Mouse (Mus musculus): ENCODE measurements around the gene Fcho2. TPM values are rescaled to one million over a fixed set of nuclear protein-coding genes. Genes with fewer than 3 reads are reported as not detected.
"Not testable (repeated sequence)": the region's sequence is repeated elsewhere in the genome, so short reads cannot be mapped to it uniquely, and the experiment has no call there.

The Fcho2 gene
- polyA plus RNA-seq, 1 experiment from 2014 or later = 37.0 TPM

DNA sequence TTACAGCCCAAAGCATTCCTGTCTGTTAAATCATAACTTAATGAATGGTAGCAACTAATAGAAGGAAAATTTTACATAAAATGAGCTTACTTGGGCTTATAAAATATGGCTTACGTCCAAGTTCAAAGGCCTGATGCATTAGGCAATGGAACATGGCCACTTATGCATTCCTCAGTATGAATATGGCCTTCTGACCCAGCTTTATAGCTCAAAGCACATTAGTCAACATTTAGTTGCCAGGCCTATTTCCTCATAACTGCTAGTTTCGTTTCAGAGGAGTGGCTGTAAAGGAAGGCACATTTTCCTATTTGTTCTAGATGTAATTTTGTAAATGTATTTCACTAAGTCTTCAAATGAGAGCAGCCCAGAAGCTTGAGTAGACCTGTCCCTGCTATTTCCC is 3.8 kb upstream of the Fcho2 start:
- in situ Hi-C loops (cut with MboI; ENCODE audit: low pct_unique_long_range_greater_than_20kb) = no loop called here
- CTCF ChIA-PET = interaction anchor here (1.3 kb wide), 2 partner anchors 10 to 89 kb away, joined by 3 to 5 read pairs; no protein-coding TSS in a partner anchor
- no peak for TF ChIP-seq CTCF (IDR thresholded peaks at IDR 0.05)

GRCm38 (mm10) chr13:98818205-98818604 is 3.0 kb upstream of the Fcho2 start:
- DNase-seq (ENCODE audit: low read depth, low spot score) (peak; percentile 73), ATAC-seq (peak; percentile 22)
- ChIA-PET CTCF (no interaction called here), POLR2A (interaction anchor here (0.7 kb wide), 1 partner anchor 10 kb away, joined by 3 read pairs; no protein-coding TSS in a partner anchor)
- TF ChIP-seq CTCF (IDR thresholded peaks at IDR 0.05) = no peak
- H3K27me3 ChIP-seq = no peaks in the 10 kb centered on the region
- in situ Hi-C loops (cut with MboI; ENCODE audit: low pct_unique_long_range_greater_than_20kb) = no loop called here

More for the DNA sequence above, 3.8 kb upstream of the Fcho2 start:
- H3K27me3 ChIP-seq = no peaks in the 10 kb centered on the region
- POLR2A ChIA-PET = interaction anchor here (0.6 kb wide), 1 partner anchor 114 kb away, joined by 3 read pairs; no protein-coding TSS in a partner anchor
- peak; percentile 9 for ATAC-seq
- DNase-seq (ENCODE audit: low read depth, low spot score) = peak; percentile 70

GRCm38 (mm10) chr13:98817766-98818165 is 2.5 kb upstream of the Fcho2 start:
- no peak for ATAC-seq
- no peak for TF ChIP-seq CTCF (IDR thresholded peaks at IDR 0.05)
- ChIA-PET CTCF (no interaction called here), POLR2A (interaction anchor here (0.7 kb wide), 1 partner anchor 9 kb away, joined by 3 read pairs; no protein-coding TSS in a partner anchor)
- in situ Hi-C loops (cut with MboI; ENCODE audit: low pct_unique_long_range_greater_than_20kb) = no loop called here
- DNase-seq (ENCODE audit: low read depth, low spot score) = no peak
- no peaks in the 10 kb centered on the region for H3K27me3 ChIP-seq

DNA sequence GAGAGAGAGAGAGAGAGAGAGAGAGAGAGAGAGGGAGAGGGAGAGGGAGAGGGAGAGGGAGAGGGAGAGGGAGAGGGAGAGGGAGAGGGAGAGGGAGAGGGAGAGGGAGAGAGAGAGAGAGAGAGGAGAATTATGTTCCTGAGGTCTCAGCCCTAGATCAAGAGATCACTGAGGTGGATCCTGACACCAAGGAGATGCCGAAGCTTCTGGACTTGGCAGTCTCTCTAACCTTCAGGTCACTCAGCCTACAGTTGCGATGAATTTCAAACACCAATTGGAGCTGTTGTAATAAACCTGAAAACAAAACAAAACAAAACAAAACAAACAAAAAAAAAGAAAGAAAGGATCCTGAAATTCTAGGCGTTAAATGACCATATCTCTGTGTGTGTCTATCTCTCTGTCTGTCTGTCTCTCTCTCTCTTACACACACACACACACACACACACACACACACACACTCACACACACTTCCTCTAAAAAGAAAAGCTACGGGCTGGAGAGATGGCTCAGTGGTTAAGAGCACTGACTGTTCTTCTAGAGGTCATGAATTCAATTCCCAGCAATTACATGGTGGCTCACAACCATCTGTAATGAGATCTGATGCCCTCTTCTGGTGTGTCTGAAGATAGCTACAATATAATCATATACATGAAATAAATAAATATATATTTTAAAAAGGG is 1.9 kb upstream of the Fcho2 start:
- H3K27me3 ChIP-seq; DNase-seq (ENCODE audit: low read depth, low spot score); POLR2A ChIA-PET; in situ Hi-C loops (cut with MboI; ENCODE audit: low pct_unique_long_range_greater_than_20kb); ATAC-seq; CTCF ChIA-PET: not testable (repeated sequence)

DNA sequence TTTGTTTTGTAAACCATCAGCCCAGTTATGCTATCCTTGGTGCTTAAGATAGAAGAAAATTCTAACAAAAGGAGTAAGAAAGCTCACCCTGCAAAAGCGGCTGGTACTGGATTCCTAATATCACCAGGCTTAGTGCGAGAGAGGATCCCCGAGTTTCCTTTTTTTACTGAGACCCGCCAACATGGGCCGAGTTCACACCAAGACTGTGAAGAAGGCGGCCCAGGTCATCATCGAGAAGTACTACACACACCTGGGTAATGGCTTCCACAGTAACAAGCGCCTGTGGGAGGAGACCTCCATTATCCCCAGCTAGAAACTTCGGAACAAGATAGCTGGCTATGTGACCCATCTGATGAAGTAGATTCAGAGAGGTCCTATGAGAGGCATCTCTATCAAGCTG is 1.3 kb upstream of the Fcho2 start:
- CTCF ChIA-PET = no interaction called here
- in situ Hi-C loops (cut with MboI; ENCODE audit: low pct_unique_long_range_greater_than_20kb) = no loop called here
- DNase-seq (ENCODE audit: low read depth, low spot score) (no peak), ATAC-seq (no peak)
- no peaks in the 10 kb centered on the region for H3K27me3 ChIP-seq
- TF ChIP-seq CTCF (IDR thresholded peaks at IDR 0.05) = no peak
- POLR2A ChIA-PET = no interaction called here

DNA sequence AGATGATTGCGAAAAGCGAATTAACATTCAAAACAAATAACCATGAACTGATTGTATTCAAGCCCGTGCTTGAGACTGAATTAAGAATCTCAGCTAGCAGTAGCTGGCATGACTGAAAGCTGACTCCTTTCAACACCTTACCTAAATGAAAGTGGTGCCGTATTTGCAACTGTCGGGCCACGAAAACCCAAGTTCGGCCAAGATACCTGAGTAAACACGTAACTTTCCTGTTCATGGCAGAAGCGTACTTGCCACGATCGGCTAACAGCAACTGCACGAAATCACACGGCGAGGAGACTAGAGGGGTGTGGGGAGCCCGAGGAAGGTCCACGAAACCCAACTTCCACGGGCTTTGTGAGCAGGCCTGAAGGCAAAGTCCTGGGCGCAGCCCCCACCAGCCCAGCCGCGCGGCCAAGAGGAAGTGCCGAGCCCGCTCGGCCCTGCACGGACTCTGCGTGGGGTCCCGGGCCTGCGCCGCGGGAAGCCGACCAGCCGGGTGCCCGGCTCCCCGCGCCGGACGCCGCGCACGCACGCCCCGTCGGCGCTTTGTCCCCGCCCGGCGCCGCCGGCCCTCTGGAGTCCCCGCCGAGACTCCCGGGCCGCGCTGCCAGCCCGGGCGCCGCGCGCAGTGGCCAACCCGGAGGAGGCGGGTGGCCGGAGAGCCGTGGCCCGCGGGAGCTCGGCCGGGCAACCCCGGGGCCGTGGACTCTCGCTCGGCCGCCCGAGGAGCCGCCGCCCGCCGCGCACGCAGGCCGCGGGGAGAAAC is 791 bp downstream of the Fcho2 start:
- H3K27me3 ChIP-seq = no peaks in the 10 kb centered on the region
- in situ Hi-C loops (cut with MboI; ENCODE audit: low pct_unique_long_range_greater_than_20kb) = no loop called here
- ATAC-seq (peak; percentile 38), DNase-seq (ENCODE audit: low read depth, low spot score) (no peak)
- CTCF ChIA-PET = no interaction called here
- POLR2A ChIA-PET = no interaction called here
- no peak for TF ChIP-seq CTCF (IDR thresholded peaks at IDR 0.05)

DNA sequence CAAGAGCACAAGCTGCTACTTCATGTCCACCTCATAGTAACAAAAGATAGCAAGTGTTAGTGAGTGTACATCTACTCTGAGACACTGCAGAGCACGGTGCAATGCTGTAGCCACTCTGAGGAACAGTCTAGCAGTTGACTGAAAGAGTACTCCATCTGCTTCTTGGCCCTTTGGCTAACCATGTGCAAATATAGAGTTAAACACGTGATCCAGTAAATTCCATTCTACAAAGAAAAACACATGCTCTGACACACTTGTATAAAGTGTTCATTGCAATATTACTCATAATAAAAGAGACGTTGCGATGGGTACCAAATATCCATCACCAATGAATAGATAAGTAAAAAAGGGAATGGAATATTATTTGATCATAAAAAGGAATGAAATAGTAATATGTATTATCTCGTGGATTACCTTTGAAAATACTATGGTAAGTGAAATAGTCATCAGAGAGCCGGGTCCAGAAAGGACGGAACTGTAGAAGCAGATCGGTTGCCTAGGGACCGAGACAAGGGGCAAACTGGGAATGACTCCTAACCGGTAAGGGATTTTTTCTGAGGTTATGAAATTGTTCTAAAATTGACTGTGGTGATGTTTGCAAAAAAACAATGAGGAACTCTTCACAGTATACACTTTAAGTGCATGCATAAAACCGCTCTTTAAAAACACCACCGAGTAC is 1.5 kb downstream of the Fcho2 start:
- in situ Hi-C loops (cut with MboI; ENCODE audit: low pct_unique_long_range_greater_than_20kb) = no loop called here
- ATAC-seq (no peak), DNase-seq (ENCODE audit: low read depth, low spot score) (no peak)
- TF ChIP-seq CTCF (IDR thresholded peaks at IDR 0.05) = no peak
- ChIA-PET POLR2A (no interaction called here), CTCF (no interaction called here)
- no peaks in the 10 kb centered on the region for H3K27me3 ChIP-seq

DNA sequence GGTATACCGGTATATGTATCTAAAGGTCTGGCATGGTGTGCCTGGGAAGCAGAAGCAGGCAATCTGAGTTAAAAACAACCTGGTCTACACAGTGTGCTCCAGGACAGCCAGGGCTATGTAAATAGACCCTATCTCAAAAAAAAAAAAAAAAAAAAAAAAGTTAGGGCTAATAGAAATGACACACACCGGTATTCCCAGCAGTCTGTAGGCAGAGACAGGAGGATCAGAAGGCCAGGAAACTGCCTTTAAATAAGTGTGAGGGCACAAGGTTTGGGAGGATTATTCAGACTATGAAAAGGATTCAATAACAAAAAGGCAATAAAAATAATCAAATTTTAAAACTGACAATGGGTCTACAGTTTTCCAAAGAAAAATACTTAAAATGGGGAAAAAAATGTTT is 2.1 kb downstream of the Fcho2 start:
- CTCF ChIA-PET = no interaction called here
- in situ Hi-C loops (cut with MboI; ENCODE audit: low pct_unique_long_range_greater_than_20kb) = no loop called here

DNA sequence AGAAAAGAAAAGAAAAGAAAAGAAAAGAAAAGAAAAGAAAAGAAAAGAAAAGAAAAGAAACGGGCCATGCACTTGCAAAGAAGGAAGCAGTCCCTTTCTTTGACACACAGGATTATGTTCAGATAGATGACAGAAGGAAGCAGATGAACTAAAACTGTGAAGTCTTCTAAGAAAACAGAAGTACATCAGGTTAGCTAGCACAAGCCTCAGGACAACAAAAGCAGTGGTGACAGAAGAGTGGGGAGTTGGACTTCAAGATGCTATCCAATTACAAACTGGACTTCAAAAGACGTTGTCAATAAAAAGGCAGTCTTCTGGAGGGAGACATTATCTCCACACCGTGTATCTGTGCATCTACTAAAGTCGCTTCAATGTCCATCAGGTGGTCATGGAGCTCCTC is 3.0 kb downstream of the Fcho2 start:
- TF ChIP-seq CTCF (IDR thresholded peaks at IDR 0.05) = no peak
- ChIA-PET CTCF (no interaction called here), POLR2A (no interaction called here)
- in situ Hi-C loops (cut with MboI; ENCODE audit: low pct_unique_long_range_greater_than_20kb) = no loop called here
- H3K27me3 ChIP-seq = no peaks in the 10 kb centered on the region
- ATAC-seq (no peak), DNase-seq (ENCODE audit: low read depth, low spot score) (no peak)

More for the DNA sequence above, 2.1 kb downstream of the Fcho2 start:
- TF ChIP-seq CTCF (IDR thresholded peaks at IDR 0.05) = no peak
- ATAC-seq (no peak), DNase-seq (ENCODE audit: low read depth, low spot score) (no peak)
- no peaks in the 10 kb centered on the region for H3K27me3 ChIP-seq
- POLR2A ChIA-PET = no interaction called here

DNA sequence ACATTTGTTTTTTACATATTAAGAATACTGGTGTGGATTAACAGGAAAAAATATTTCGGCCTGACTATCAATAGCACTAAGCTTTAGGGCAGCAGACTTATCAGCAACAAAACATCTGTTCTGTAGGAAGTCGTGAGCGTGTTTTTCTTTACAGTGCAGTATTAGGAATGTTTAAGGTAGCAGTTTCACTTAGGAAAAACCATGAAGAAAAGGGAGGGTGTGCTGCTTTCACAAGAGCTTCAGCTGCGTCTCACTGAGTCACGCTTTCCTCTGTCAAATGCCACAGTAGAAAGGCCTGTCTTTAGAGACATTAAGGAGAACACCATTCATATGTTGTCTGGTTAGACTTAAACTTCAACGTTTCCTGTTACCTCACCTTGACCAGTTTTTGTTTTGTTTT is 5.1 kb downstream of the Fcho2 start:
- CTCF ChIA-PET = interaction anchor here (1.1 kb wide), 1 partner anchor 23 kb away, joined by 3 read pairs; no protein-coding TSS in a partner anchor
- in situ Hi-C loops (cut with MboI; ENCODE audit: low pct_unique_long_range_greater_than_20kb) = no loop called here
- DNase-seq (ENCODE audit: low read depth, low spot score) = no peak

GRCm38 (mm10) chr13:98809087-98809486 is 6.2 kb downstream of the Fcho2 start:
- POLR2A ChIA-PET = no interaction called here
- ATAC-seq (no peak), DNase-seq (ENCODE audit: low read depth, low spot score) (no peak)
- in situ Hi-C loops (cut with MboI; ENCODE audit: low pct_unique_long_range_greater_than_20kb) = no loop called here
- CTCF ChIA-PET = interaction anchor here (0.9 kb wide), 1 partner anchor 61 kb away, joined by 3 read pairs; no protein-coding TSS in a partner anchor
- H3K27me3 ChIP-seq = no peaks in the 10 kb centered on the region
- peak; percentile 33 for TF ChIP-seq CTCF (IDR thresholded peaks at IDR 0.05)

More for the DNA sequence above, 5.1 kb downstream of the Fcho2 start:
- POLR2A ChIA-PET = no interaction called here
- no peak for ATAC-seq
- TF ChIP-seq CTCF (IDR thresholded peaks at IDR 0.05) = no peak
- no peaks in the 10 kb centered on the region for H3K27me3 ChIP-seq

All from Patski (cell line).